Mouse (Mus musculus): ENCODE measurements around the gene Rhox3g.
"Not testable (repeated sequence)": the region's sequence is repeated elsewhere in the genome, so short reads cannot be mapped to it uniquely, and the experiment has no call there.

The Rhox3g gene

DNA sequence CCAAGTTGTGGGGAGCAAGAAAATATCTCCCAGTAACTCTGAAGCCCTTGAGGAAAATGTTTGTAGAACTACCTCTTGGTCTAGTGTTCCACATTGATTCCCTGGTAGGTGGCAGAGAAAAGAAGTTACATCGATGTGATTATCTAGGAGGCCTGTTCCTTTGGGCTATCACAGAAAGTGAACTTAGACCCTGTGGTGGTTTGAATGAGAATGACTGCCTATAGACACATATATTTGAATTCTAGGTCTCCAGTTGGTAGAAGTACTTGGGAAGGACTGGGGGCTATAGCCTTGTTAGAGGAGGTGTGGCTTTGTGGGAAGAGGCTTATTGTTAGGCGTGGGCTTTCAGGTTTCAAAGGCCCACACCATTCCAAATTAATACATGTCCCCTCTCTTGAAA, at the start of gene Rhox3g:
Gene Rhox3g, minus strand, starts transcription at position 101 of the 400 bp plus-strand sequence.
- DNase-seq (ENCODE audit: extremely low spot score, low read depth, low spot score), result not testable (repeated sequence)

- DNase-seq (ENCODE audit: extremely low spot score, low read depth, low spot score), result not testable (repeated sequence)
These were observed 44.8 kb upstream of the Rhox3g start, which contains the start of gene Rhox2h for GRCm38 (mm10) chrX:37673177-37673576. Gene Rhox2h (minus strand): TSS chrX:37673277.

DNA sequence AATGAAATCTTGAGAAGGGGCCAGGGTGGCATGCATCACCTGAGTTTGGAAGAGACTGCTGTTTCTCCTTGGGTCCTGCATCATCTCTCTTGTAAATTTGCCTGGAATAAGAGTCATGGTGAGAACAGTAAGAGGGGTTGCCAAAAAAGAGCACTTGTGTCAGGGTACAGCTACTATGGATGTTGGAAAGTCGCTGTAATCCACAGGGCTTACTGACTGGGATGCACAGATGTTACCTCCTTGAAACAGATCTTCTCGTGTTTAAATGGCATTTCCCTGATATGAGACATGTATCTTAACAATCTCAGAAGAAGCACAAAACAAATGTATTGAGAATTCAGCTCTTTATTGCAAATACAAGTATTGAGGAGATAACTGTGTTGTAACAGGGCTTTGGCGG, 40.3 kb upstream of the Rhox3g start, which contains the start of gene Rhox3h:
Gene Rhox3h, minus strand, starts transcription at position 101 of the 400 bp plus-strand sequence.
- not testable (repeated sequence) for DNase-seq (ENCODE audit: extremely low spot score, low read depth, low spot score)

DNA sequence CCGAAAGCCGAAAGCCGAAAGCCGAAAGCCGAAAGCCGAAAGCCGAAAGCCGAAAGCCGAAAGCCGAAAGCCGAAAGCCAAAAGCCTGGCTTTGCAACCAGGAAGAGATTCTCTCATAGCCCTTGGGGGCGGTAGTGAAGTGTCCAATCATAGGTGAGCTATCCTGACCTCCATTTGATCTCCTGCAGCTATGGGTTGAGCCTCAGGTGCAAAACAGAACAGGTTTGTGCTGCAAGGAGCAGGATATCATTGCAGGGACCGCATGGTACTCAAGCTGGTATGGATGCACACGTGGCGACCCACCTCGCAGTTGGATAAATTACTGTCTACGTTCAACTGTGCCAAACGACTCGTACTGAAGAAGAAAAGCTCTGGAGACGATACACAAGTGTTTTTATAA, 22.8 kb upstream of the Rhox3g start, which contains the start of gene Rhox4g:
Gene Rhox4g, minus strand, starts transcription at position 101 of the 400 bp plus-strand sequence.
- DNase-seq (ENCODE audit: extremely low spot score, low read depth, low spot score), result not testable (repeated sequence)

DNA sequence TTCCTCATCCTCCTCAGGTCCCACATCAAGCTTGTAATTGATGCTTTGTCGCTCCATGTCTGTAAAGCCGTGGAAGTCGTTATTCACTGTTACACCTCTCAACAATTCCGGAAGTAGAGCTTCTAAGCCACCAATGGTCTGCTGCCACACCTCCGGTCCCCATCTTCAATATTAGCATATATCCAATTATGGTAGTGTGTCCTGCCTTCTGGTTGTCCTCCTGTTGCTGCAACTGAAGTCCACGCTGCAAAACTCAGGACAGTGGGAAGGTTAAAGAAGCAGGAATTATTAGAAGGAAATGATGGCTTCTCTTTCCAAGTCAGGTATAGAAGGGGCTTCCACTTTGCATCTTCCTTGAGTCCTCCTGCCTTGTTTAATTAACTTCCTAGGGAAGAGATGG, 15.0 kb upstream of the Rhox3g start, which contains the start of gene Rhox2g:
Gene Rhox2g, minus strand, starts transcription at position 101 of the 400 bp plus-strand sequence.
- not testable (repeated sequence) for DNase-seq (ENCODE audit: extremely low spot score, low read depth, low spot score)

- not testable (repeated sequence) for DNase-seq (ENCODE audit: extremely low spot score, low read depth, low spot score)
These were observed 20.8 kb downstream of the Rhox3g start, which contains the start of gene Rhox4f for GRCm38 (mm10) chrX:37607604-37608003. Gene Rhox4f (minus strand): TSS chrX:37607704.

DNA sequence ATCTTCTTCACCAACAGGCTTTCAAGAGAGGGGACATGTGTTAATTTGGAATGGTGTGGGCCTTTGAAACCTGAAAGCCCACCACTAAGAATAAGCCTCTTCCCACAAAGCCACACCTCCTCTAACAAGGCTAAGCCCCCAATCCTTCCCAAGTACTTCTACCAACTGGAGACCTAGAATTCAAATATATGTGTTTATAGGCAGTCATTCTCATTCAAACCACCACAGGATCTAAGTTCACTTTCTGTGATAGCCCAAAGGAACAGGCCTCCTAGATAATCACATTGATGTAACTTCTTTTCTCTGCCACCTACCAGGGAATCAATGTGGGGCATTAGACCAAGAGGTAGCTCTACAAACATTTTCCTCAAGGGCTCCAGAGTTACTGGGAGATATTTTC, 47.7 kb downstream of the Rhox3g start, which contains the start of gene Rhox3f:
Gene Rhox3f, plus strand, starts transcription at position 301 of the 400 bp plus-strand sequence.
- not testable (repeated sequence) for DNase-seq (ENCODE audit: extremely low spot score, low read depth, low spot score)

All from hindlimb bud, embryonic 11.5 days (tissue).